Mouse (Mus musculus) stomach, postnatal 0 days (tissue): ENCODE data around the gene Pycr1. TPM values are rescaled to one million over a fixed set of nuclear protein-coding genes. Genes with fewer than 3 reads are reported as not detected.

Source experiments
- ATAC-seq: fragments of 200-750 bp; cut with Nextera tagmentation; 2 replicates; pipeline ENCODE4 v1.8.0; 2017; ENCODE audit not compliant: low FRiP score, low TSS enrichment
- DNase-seq: peaks from one replicate; pipeline ENCODE4 v3.0.0-alpha.2; 2016; ENCODE audit warnings: low spot score
- H3K27ac ChIP-seq: fragments of 300-500 bp; sonication (generic); replicated peaks from 2 replicates; pipeline ENCODE4 v1.5.1; 2014; ENCODE audit warnings: mild to moderate bottlenecking, control low read depth
- H3K27me3 ChIP-seq: fragments of 300-500 bp; sonication (generic); 2 replicates; pipeline ENCODE4 v1.6.1; 2014; ENCODE audit warnings: low read length; ENCODE audit not compliant: control insufficient read depth, insufficient read depth
- H3K36me3 ChIP-seq: fragments of 300-500 bp; sonication (generic); 2 replicates; pipeline ENCODE4 v1.6.1; 2014; ENCODE audit warnings: low read length, mixed read lengths; ENCODE audit not compliant: control insufficient read depth, insufficient read depth
- H3K4me1 ChIP-seq: fragments of 300-500 bp; sonication (generic); replicated peaks from 2 replicates; pipeline ENCODE4 v1.6.1; 2014; ENCODE audit warnings: antibody characterized with exemption; ENCODE audit not compliant: control insufficient read depth, insufficient read depth
- H3K4me2 ChIP-seq: fragments of 300-500 bp; sonication (generic); replicated peaks from 2 replicates; pipeline ENCODE4 v1.6.1; 2014; ENCODE audit warnings: low read depth, mild to moderate bottlenecking, control low read depth, moderate library complexity
- H3K4me3 ChIP-seq: fragments of 300-500 bp; sonication (generic); 2 replicates; pipeline ENCODE4 v1.5.1; 2014; ENCODE audit warnings: low read depth, low read length, control low read depth
- H3K9ac ChIP-seq: fragments of 300-500 bp; sonication (generic); 2 replicates; pipeline ENCODE4 v1.6.1; 2014; ENCODE audit warnings: mild to moderate bottlenecking, low read length, control low read depth, mixed read lengths
- H3K9me3 ChIP-seq: fragments of 300-500 bp; sonication (generic); 2 replicates; pipeline ENCODE4 v1.6.1; 2016; ENCODE audit warnings: low read length; ENCODE audit not compliant: control insufficient read depth
- CTCF ChIP-seq: IDR thresholded peaks from 2 replicates; pipeline ENCODE4 v1.5.1; 2016; ENCODE audit warnings: antibody characterized with exemption, low read depth, mild to moderate bottlenecking, moderate library complexity
- EP300 ChIP-seq: optimal IDR thresholded peaks from 2 replicates; pipeline ENCODE3; 2016; ENCODE audit warnings: antibody characterized with exemption
- WGBS: fragments of 180-500 bp; shearing (Covaris S2); extraction: QIAGEN DNeasy Blood & Tissue Kit; methylation state at CpG from one replicate; pipeline ENCODE4 v1.1.7; 2014; 5-methylcytosine and 5-hydroxymethylcytosine counted together
- polyA plus RNA-seq: library from polyadenylated mRNA; unstranded; fragments of >200 nt; fragmentation: Nextera tagmentation; extraction: Ambion mirVana; gene quantifications from 2 replicates; pipeline ENCODE4 v1.2.1, GENCODE M21; 2015

Pycr1 gene
- polyA plus RNA-seq, 1 experiment from 2014 or later, result 18.4 TPM

GRCm38 (mm10) chr11:120634810-120635209, 8.8 kb downstream of the Pycr1 start:
- Histone ChIP-seq H3K4me2 (no peak overlapping the region), H3K4me1 (peaks cover 8% of the 10 kb centered on the region), H3K27ac (no peak overlapping the region), H3K9ac (no peak overlapping the region), H3K4me3 (no peak overlapping the region), H3K27me3 (no peaks in the 10 kb centered on the region), H3K36me3 (no peaks in the 10 kb centered on the region), H3K9me3 (no peaks in the 10 kb centered on the region)
- WGBS, result 82% methylated on average over 5 of the region's 5 CpGs
- ATAC-seq, result no peak
- peak; percentile 10 for DNase-seq
- TF ChIP-seq CTCF (no peak), EP300 (no peak)

GRCm38 (mm10) chr11:120633520-120634343, 9.8 kb downstream of the Pycr1 start, which contains the start of gene Mafg:
Gene Mafg, minus strand, starts transcription at chr11:120633600.
- DNase-seq, result peak; percentile 97
- WGBS, result 10% methylated on average over 58 of the region's 58 CpGs

GRCm38 (mm10) chr11:120632559-120633519, 10.7 kb downstream of the Pycr1 start:
- H3K4me3 ChIP-seq, result peak overlapping the region; percentile 89

More at GRCm38 (mm10) chr11:120633520-120634343, 9.8 kb downstream of the Pycr1 start, which contains the start of gene Mafg:
- no peaks in the 10 kb centered on the region for H3K9me3 ChIP-seq
- H3K4me2 ChIP-seq, result peak within 1 kb of the TSS; percentile 82
- peaks cover 8% of the 10 kb centered on the region for H3K4me1 ChIP-seq
- peak within 1 kb of the TSS; percentile 89 for H3K4me3 ChIP-seq
- peak within 1 kb of the TSS; percentile 97 for H3K27ac ChIP-seq
- peak; percentile 83 for ATAC-seq
- TF ChIP-seq EP300, result no peak
- TF ChIP-seq CTCF, result no peak
- H3K27me3 ChIP-seq, result no peaks in the 10 kb centered on the region
- H3K36me3 ChIP-seq, result no peaks in the 10 kb centered on the region
- peak within 1 kb of the TSS; percentile 94 for H3K9ac ChIP-seq

GRCm38 (mm10) chr11:120631726-120632448, 11.7 kb downstream of the Pycr1 start:
- Histone ChIP-seq H3K4me3 (peak overlapping the region; percentile 89), H3K9me3 (no peaks in the 10 kb centered on the region), H3K9ac (peak overlapping the region; percentile 94), H3K27ac (peak overlapping the region; percentile 97), H3K4me1 (peaks cover 8% of the 10 kb centered on the region), H3K36me3 (no peaks in the 10 kb centered on the region), H3K27me3 (no peaks in the 10 kb centered on the region), H3K4me2 (peak overlapping the region; percentile 82)
- 44% methylated on average over 4 of the region's 4 CpGs for WGBS
- no peak for ATAC-seq
- peak; percentile 24 for DNase-seq
- TF ChIP-seq EP300 (no peak), CTCF (no peak)

More at GRCm38 (mm10) chr11:120632559-120633519, 10.7 kb downstream of the Pycr1 start:
- under 1% methylated on average over 86 of the region's 116 CpGs for WGBS
- TF ChIP-seq EP300 (no peak), CTCF (no peak)
- Histone ChIP-seq H3K9me3 (no peaks in the 10 kb centered on the region), H3K9ac (peak overlapping the region; percentile 94), H3K36me3 (no peaks in the 10 kb centered on the region), H3K4me2 (peak overlapping the region; percentile 82), H3K27ac (peak overlapping the region; percentile 97), H3K27me3 (no peaks in the 10 kb centered on the region), H3K4me1 (peaks cover 8% of the 10 kb centered on the region)
- ATAC-seq (peak; percentile 62), DNase-seq (peak; percentile 84)
